Mouse (Mus musculus): ENCODE data around the gene Foxj3. TPM values are rescaled to one million over a fixed set of nuclear protein-coding genes. Genes with fewer than 3 reads are reported as not detected.
"Not testable (repeated sequence)": the region's sequence is repeated elsewhere in the genome, so short reads cannot be mapped to it uniquely, and the experiment has no call there.

Foxj3 gene
- polyA plus RNA-seq (2015; fragmentation: Nextera tagmentation; extraction: Ambion mirVana): 21.0 and 22.0 TPM in 2 replicates

GRCm38 (mm10) chr4:119536615-119537014 lies at the start of gene Foxj3:
TSS of gene Foxj3 (plus strand) at chr4:119537004.
- ATAC-seq (ENCODE audit: borderline replicate concordance, extremely low read depth, low FRiP score, low TSS enrichment); H3K36me3 ChIP-seq; H3K4me3 ChIP-seq; H3K27ac ChIP-seq; H3K9ac ChIP-seq; H3K4me2 ChIP-seq; H3K9me3 ChIP-seq; H3K27me3 ChIP-seq: not testable (repeated sequence)
- H3K4me1 ChIP-seq: peaks cover 19% of the 10 kb centered on the region
- WGBS: 78% methylated on average over 4 of the region's 4 CpGs

GRCm38 (mm10) chr4:119489666-119490065 lies 47.1 kb upstream of the Foxj3 start:
- WGBS: 88% methylated on average over 10 of the region's 10 CpGs
- Histone ChIP-seq H3K9me3 (no peaks in the 10 kb centered on the region), H3K4me2 (no peak overlapping the region), H3K9ac (no peak overlapping the region), H3K36me3 (no peaks in the 10 kb centered on the region), H3K27ac (no peak overlapping the region), H3K4me1 (peaks cover 5% of the 10 kb centered on the region), H3K27me3 (peaks cover 40% of the 10 kb centered on the region), H3K4me3 (no peak overlapping the region)
- no peak for ATAC-seq (ENCODE audit: borderline replicate concordance, extremely low read depth, low FRiP score, low TSS enrichment)

- Histone ChIP-seq H3K27ac (no peak overlapping the region), H3K9ac (no peak overlapping the region), H3K4me2 (no peak overlapping the region), H3K27me3 (peaks cover 41% of the 10 kb centered on the region), H3K4me3 (no peak overlapping the region), H3K36me3 (no peaks in the 10 kb centered on the region), H3K4me1 (peaks cover 4% of the 10 kb centered on the region; the same call in 1 of the 2 replicates), H3K9me3 (no peaks in the 10 kb centered on the region)
- 66% methylated on average over 3 of the region's 3 CpGs for WGBS
- ATAC-seq (ENCODE audit: borderline replicate concordance, extremely low read depth, low FRiP score, low TSS enrichment): no peak
Measured at GRCm38 (mm10) chr4:119490806-119491205, 46.0 kb upstream of the Foxj3 start.

- H3K27ac ChIP-seq: no peak within 1 kb of the TSS
- ATAC-seq (ENCODE audit: borderline replicate concordance, extremely low read depth, low FRiP score, low TSS enrichment): peak; percentile 81
- H3K36me3 ChIP-seq: no peaks in the 10 kb centered on the region
- peaks cover 4% of the 10 kb centered on the region; the same call in 1 of the 2 replicates for H3K4me1 ChIP-seq
- H3K9ac ChIP-seq: peak within 1 kb of the TSS; percentile 25; the same call in 1 of the 2 replicates
- H3K4me3 ChIP-seq: peak within 1 kb of the TSS; percentile 53
- peak within 1 kb of the TSS; percentile 92 for H3K4me2 ChIP-seq
- no peaks in the 10 kb centered on the region for H3K9me3 ChIP-seq
- peaks cover 45% of the 10 kb centered on the region for H3K27me3 ChIP-seq
- under 1% methylated on average over 72 of the region's 77 CpGs for WGBS
Measured at GRCm38 (mm10) chr4:119492291-119492932, 44.4 kb upstream of the Foxj3 start, which contains the start of gene Rimkla. TSS of gene Rimkla (minus strand) at chr4:119492628.

- WGBS: 36% methylated on average over 10 of the region's 10 CpGs
- H3K9me3 ChIP-seq: no peaks in the 10 kb centered on the region
- peaks cover 4% of the 10 kb centered on the region; the same call in 1 of the 2 replicates for H3K4me1 ChIP-seq
- H3K27me3 ChIP-seq: peaks cover 45% of the 10 kb centered on the region
- ATAC-seq (ENCODE audit: borderline replicate concordance, extremely low read depth, low FRiP score, low TSS enrichment): no peak
- H3K9ac ChIP-seq: 0 out of 2 replicates have a peak overlapping the region, but pooled peaks have one; percentile 25
- H3K4me3 ChIP-seq: peak overlapping the region; percentile 53
- H3K4me2 ChIP-seq: peak overlapping the region; percentile 92
- no peaks in the 10 kb centered on the region for H3K36me3 ChIP-seq
- no peak overlapping the region for H3K27ac ChIP-seq
Measured at GRCm38 (mm10) chr4:119492933-119493327, 43.9 kb upstream of the Foxj3 start.

GRCm38 (mm10) chr4:119498319-119498848 lies 38.4 kb upstream of the Foxj3 start:
- no peak overlapping the region for H3K9ac ChIP-seq
- WGBS: 67% methylated on average over 5 of the region's 5 CpGs
- H3K4me2 ChIP-seq: no peak overlapping the region
- no peaks in the 10 kb centered on the region for H3K9me3 ChIP-seq
- H3K4me3 ChIP-seq: no peak overlapping the region
- no peaks in the 10 kb centered on the region for H3K36me3 ChIP-seq
- no peak for ATAC-seq (ENCODE audit: borderline replicate concordance, extremely low read depth, low FRiP score, low TSS enrichment)
- H3K27me3 ChIP-seq: peaks cover 18% of the 10 kb centered on the region; the same call in 1 of the 2 replicates
- no peak overlapping the region for H3K27ac ChIP-seq
- no peaks in the 10 kb centered on the region for H3K4me1 ChIP-seq

- WGBS: 59% methylated on average over 2 of the region's 2 CpGs
Measured at GRCm38 (mm10) chr4:119511591-119511990, 25.2 kb upstream of the Foxj3 start.

GRCm38 (mm10) chr4:119512731-119513141 lies 24.1 kb upstream of the Foxj3 start:
- Histone ChIP-seq H3K4me3 (no peak overlapping the region), H3K27ac (no peak overlapping the region), H3K9me3 (no peaks in the 10 kb centered on the region), H3K9ac (no peak overlapping the region), H3K27me3 (no peaks in the 10 kb centered on the region), H3K4me1 (0 out of 2 replicates have a peak, but pooled peaks cover 4% of the 10 kb centered on the region), H3K36me3 (no peaks in the 10 kb centered on the region), H3K4me2 (no peak overlapping the region)
- ATAC-seq (ENCODE audit: borderline replicate concordance, extremely low read depth, low FRiP score, low TSS enrichment): no peak; the same call in 1 of the 2 replicates
- 25% methylated on average over 3 of the region's 3 CpGs for WGBS

More at GRCm38 (mm10) chr4:119511591-119511990, 25.2 kb upstream of the Foxj3 start:
- H3K4me3 ChIP-seq: no peak overlapping the region
- H3K4me1 ChIP-seq: 0 out of 2 replicates have a peak, but pooled peaks cover 4% of the 10 kb centered on the region
- no peaks in the 10 kb centered on the region for H3K36me3 ChIP-seq
- H3K27me3 ChIP-seq: no peaks in the 10 kb centered on the region
- no peak for ATAC-seq (ENCODE audit: borderline replicate concordance, extremely low read depth, low FRiP score, low TSS enrichment)
- H3K9ac ChIP-seq: no peak overlapping the region
- no peak overlapping the region for H3K4me2 ChIP-seq
- no peaks in the 10 kb centered on the region for H3K9me3 ChIP-seq
- H3K27ac ChIP-seq: no peak overlapping the region

- WGBS: 78% methylated on average over 4 of the region's 4 CpGs
Measured at GRCm38 (mm10) chr4:119523575-119523974, 13.2 kb upstream of the Foxj3 start.

GRCm38 (mm10) chr4:119524010-119524409 lies 12.8 kb upstream of the Foxj3 start:
- H3K4me2 ChIP-seq: no peak overlapping the region
- no peak for ATAC-seq (ENCODE audit: borderline replicate concordance, extremely low read depth, low FRiP score, low TSS enrichment)
- H3K9me3 ChIP-seq: no peaks in the 10 kb centered on the region
- 77% methylated on average over 1 of the region's 1 CpGs for WGBS
- H3K4me3 ChIP-seq: no peak overlapping the region
- no peaks in the 10 kb centered on the region for H3K4me1 ChIP-seq
- no peaks in the 10 kb centered on the region for H3K27me3 ChIP-seq
- no peaks in the 10 kb centered on the region for H3K36me3 ChIP-seq
- H3K27ac ChIP-seq: no peak overlapping the region
- H3K9ac ChIP-seq: no peak overlapping the region

More at GRCm38 (mm10) chr4:119523575-119523974, 13.2 kb upstream of the Foxj3 start:
- no peaks in the 10 kb centered on the region for H3K36me3 ChIP-seq
- no peaks in the 10 kb centered on the region for H3K4me1 ChIP-seq
- no peaks in the 10 kb centered on the region for H3K27me3 ChIP-seq
- H3K9ac ChIP-seq: no peak overlapping the region
- H3K4me2 ChIP-seq: no peak overlapping the region
- H3K4me3 ChIP-seq: no peak overlapping the region
- no peaks in the 10 kb centered on the region for H3K9me3 ChIP-seq
- H3K27ac ChIP-seq: no peak overlapping the region
- no peak for ATAC-seq (ENCODE audit: borderline replicate concordance, extremely low read depth, low FRiP score, low TSS enrichment)

- Histone ChIP-seq H3K9ac (no peak overlapping the region), H3K36me3 (no peaks in the 10 kb centered on the region), H3K27ac (no peak overlapping the region), H3K4me2 (no peak overlapping the region), H3K4me3 (no peak overlapping the region), H3K4me1 (no peaks in the 10 kb centered on the region), H3K27me3 (no peaks in the 10 kb centered on the region), H3K9me3 (no peaks in the 10 kb centered on the region)
- 79% methylated on average over 2 of the region's 2 CpGs for whole genome bisulfite sequencing
- no peak for ATAC-seq (ENCODE audit: borderline replicate concordance, extremely low read depth, low FRiP score, low TSS enrichment)
Measured at GRCm38 (mm10) chr4:119524466-119524865, 12.3 kb upstream of the Foxj3 start.

GRCm38 (mm10) chr4:119526329-119526845 lies 10.4 kb upstream of the Foxj3 start:
- Histone ChIP-seq H3K9ac (no peak overlapping the region), H3K4me2 (no peak overlapping the region), H3K36me3 (no peaks in the 10 kb centered on the region), H3K4me1 (no peaks in the 10 kb centered on the region), H3K4me3 (no peak overlapping the region), H3K27me3 (no peaks in the 10 kb centered on the region), H3K9me3 (no peaks in the 10 kb centered on the region), H3K27ac (no peak overlapping the region)
- ATAC-seq (ENCODE audit: borderline replicate concordance, extremely low read depth, low FRiP score, low TSS enrichment): no peak
